Mouse (Mus musculus): ENCODE measurements around the gene Itgb4.

GRCm38 (mm10) chr11:115968731-115969405, 5.6 kb upstream of the Itgb4 start:
- TF ChIP-seq POLR2A (IDR thresholded peaks at IDR 0.05; ENCODE audit: borderline replicate concordance, extremely low read depth, insufficient read depth, insufficient read length, poor library complexity, severe bottlenecking) (no peak), CTCF (IDR thresholded peaks at IDR 0.05; ENCODE audit: borderline replicate concordance, extremely low read depth, insufficient read depth, insufficient read length) (no peak)
